Mouse (Mus musculus) E14TG2a.4 (cell line): ENCODE measurements around the gene Cmip.

Source experiments
- H3K27me3 ChIP-seq: 2 replicates; pipeline ENCODE4 v1.6.1; 2014; ENCODE audit warnings: low read length, control low read depth; ENCODE audit not compliant: insufficient read depth
- H3K36me3 ChIP-seq: 2 replicates; pipeline ENCODE4 v1.6.1; 2014; ENCODE audit warnings: low read length, control low read depth; ENCODE audit not compliant: insufficient read depth
- H3K4me1 ChIP-seq: replicated peaks from 2 replicates; pipeline ENCODE4 v1.6.1; 2014; ENCODE audit warnings: low read depth, low read length, control low read depth
- H3K4me3 ChIP-seq: replicated peaks from 2 replicates; pipeline ENCODE4 v1.5.1; 2014; ENCODE audit warnings: mild to moderate bottlenecking, low read length
- H3K9me3 ChIP-seq: 2 replicates; pipeline ENCODE4 v1.6.1; 2014; ENCODE audit warnings: low read length, control low read depth
- CTCF ChIP-seq: conservative IDR thresholded peaks from 2 replicates; pipeline ENCODE4 v1.5.1; 2014; ENCODE audit warnings: low read length
- NANOG ChIP-seq: IDR thresholded peaks from 2 replicates; pipeline ENCODE4 v1.6.1; 2014; ENCODE audit warnings: borderline replicate concordance, low read length, mixed read lengths
- POU5F1 ChIP-seq: IDR thresholded peaks from 2 replicates; pipeline ENCODE4 v1.6.1; 2014; ENCODE audit warnings: low read length, borderline replicate concordance

Gene Cmip

GRCm38 (mm10) chr8:117498915-117499540, 242.2 kb downstream of the Cmip start:
- peak overlapping the region; percentile 92 for H3K4me3 ChIP-seq
- no peaks in the 10 kb centered on the region for H3K36me3 ChIP-seq
- no peak for TF ChIP-seq CTCF
- TF ChIP-seq NANOG: no peak
- no peak for TF ChIP-seq POU5F1
- peaks cover 70% of the 10 kb centered on the region for H3K27me3 ChIP-seq
- H3K9me3 ChIP-seq: no peaks in the 10 kb centered on the region
- peaks cover 63% of the 10 kb centered on the region for H3K4me1 ChIP-seq

- TF ChIP-seq CTCF: no peak
- H3K9me3 ChIP-seq: no peaks in the 10 kb centered on the region
- H3K27me3 ChIP-seq: peaks cover 74% of the 10 kb centered on the region
- no peaks in the 10 kb centered on the region for H3K36me3 ChIP-seq
- H3K4me1 ChIP-seq: peaks cover 63% of the 10 kb centered on the region
- H3K4me3 ChIP-seq: no peak overlapping the region
These were observed 243.5 kb downstream of the Cmip start for GRCm38 (mm10) chr8:117500232-117500823.

GRCm38 (mm10) chr8:117501323-117501722, 244.5 kb downstream of the Cmip start:
- no peaks in the 10 kb centered on the region for H3K36me3 ChIP-seq
- peaks cover 73% of the 10 kb centered on the region for H3K27me3 ChIP-seq

GRCm38 (mm10) chr8:117503405-117504069, 246.7 kb downstream of the Cmip start:
- H3K4me3 ChIP-seq: peak overlapping the region; percentile 41
- no peaks in the 10 kb centered on the region for H3K36me3 ChIP-seq
- TF ChIP-seq NANOG (no peak), POU5F1 (peak; percentile 95), CTCF (peak; percentile 36)
- peaks cover 59% of the 10 kb centered on the region for H3K4me1 ChIP-seq
- H3K27me3 ChIP-seq: peaks cover 57% of the 10 kb centered on the region
- no peaks in the 10 kb centered on the region for H3K9me3 ChIP-seq

More at GRCm38 (mm10) chr8:117501323-117501722, 244.5 kb downstream of the Cmip start:
- no peaks in the 10 kb centered on the region for H3K9me3 ChIP-seq
- no peak for TF ChIP-seq CTCF
- TF ChIP-seq POU5F1: no peak
- no peak for TF ChIP-seq NANOG
- H3K4me1 ChIP-seq: peaks cover 63% of the 10 kb centered on the region
- no peak overlapping the region for H3K4me3 ChIP-seq

GRCm38 (mm10) chr8:117507703-117508102, 250.8 kb downstream of the Cmip start:
- H3K27me3 ChIP-seq: peaks cover 30% of the 10 kb centered on the region
- H3K4me1 ChIP-seq: peaks cover 36% of the 10 kb centered on the region
- peaks cover 3% of the 10 kb centered on the region; the same call in 1 of the 2 replicates for H3K36me3 ChIP-seq
- TF ChIP-seq CTCF: no peak
- no peak for TF ChIP-seq POU5F1
- no peak for TF ChIP-seq NANOG
- H3K4me3 ChIP-seq: no peak overlapping the region
- no peaks in the 10 kb centered on the region for H3K9me3 ChIP-seq
